Mouse (Mus musculus) neural tube, embryonic 12.5 days (tissue): ENCODE data around the gene Vrtn. TPM values are rescaled to one million over a fixed set of nuclear protein-coding genes. Genes with fewer than 3 reads are reported as not detected.

ENCODE experiments used
- ATAC-seq: fragments of 200-750 bp; cut with Nextera tagmentation; 2 replicates; pipeline ENCODE4 v1.8.0; 2017; ENCODE audit warnings: low read depth, mild to moderate bottlenecking, moderate TSS enrichment, moderate library complexity; ENCODE audit not compliant: low FRiP score
- H3K27ac ChIP-seq: fragments of 300-500 bp; sonication (generic); 2 replicates; pipeline ENCODE4 v1.5.1; 2016
- H3K27me3 ChIP-seq: fragments of 300-500 bp; sonication (generic); replicated peaks from 2 replicates; pipeline ENCODE4 v1.6.1; 2016; ENCODE audit warnings: mild to moderate bottlenecking
- H3K36me3 ChIP-seq: fragments of 300-500 bp; sonication (generic); 2 replicates; pipeline ENCODE4 v1.6.1; 2016; ENCODE audit warnings: mild to moderate bottlenecking
- H3K4me1 ChIP-seq: fragments of 300-500 bp; sonication (generic); 2 replicates; pipeline ENCODE4 v1.6.1; 2016
- H3K4me2 ChIP-seq: fragments of 300-500 bp; sonication (generic); replicated peaks from 2 replicates; pipeline ENCODE4 v1.6.1; 2016; ENCODE audit warnings: mild to moderate bottlenecking
- H3K4me3 ChIP-seq: fragments of 300-500 bp; sonication (generic); 2 replicates; pipeline ENCODE4 v1.5.1; 2016
- H3K9ac ChIP-seq: fragments of 300-500 bp; sonication (generic); 2 replicates; pipeline ENCODE4 v1.6.1; 2016; ENCODE audit warnings: mild to moderate bottlenecking
- H3K9me3 ChIP-seq: fragments of 300-500 bp; sonication (generic); 2 replicates; pipeline ENCODE4 v1.6.1; 2016; ENCODE audit warnings: mild to moderate bottlenecking
- WGBS: fragments of 180-500 bp; shearing (Covaris S2); methylation state at CpG from one replicate; pipeline ENCODE4 v1.1.7; 2016; 5-methylcytosine and 5-hydroxymethylcytosine counted together
- polyA plus RNA-seq: library from polyadenylated mRNA; unstranded; fragments of >200 nt; fragmentation: Nextera tagmentation; extraction: Ambion mirVana; gene quantifications from 2 replicates; pipeline ENCODE4 v1.2.1, GENCODE M21; 2016

Vrtn gene
- polyA plus RNA-seq, 1 experiment from 2014 or later, result not detected

- Histone ChIP-seq H3K9ac (no peak overlapping the region), H3K4me2 (no peak overlapping the region), H3K9me3 (no peaks in the 10 kb centered on the region), H3K4me3 (no peak overlapping the region), H3K36me3 (no peaks in the 10 kb centered on the region), H3K27ac (no peak overlapping the region), H3K4me1 (peaks cover 4% of the 10 kb centered on the region; the same call in 1 of the 2 replicates), H3K27me3 (no peaks in the 10 kb centered on the region)
- 90% methylated on average over 11 of the region's 11 CpGs for WGBS
- ATAC-seq, result no peak
Observed at GRCm38 (mm10) chr12:84689051-84689450, 48.2 kb downstream of the Vrtn start.

- H3K9me3 ChIP-seq, result no peaks in the 10 kb centered on the region
- H3K4me1 ChIP-seq, result peaks cover 2% of the 10 kb centered on the region; the same call in 1 of the 2 replicates
- no peaks in the 10 kb centered on the region for H3K36me3 ChIP-seq
- no peak overlapping the region for H3K4me3 ChIP-seq
- no peak for ATAC-seq
- H3K4me2 ChIP-seq, result no peak overlapping the region
- H3K27me3 ChIP-seq, result no peaks in the 10 kb centered on the region
- no peak overlapping the region for H3K27ac ChIP-seq
- H3K9ac ChIP-seq, result no peak overlapping the region
Observed at GRCm38 (mm10) chr12:84691347-84691746, 50.5 kb downstream of the Vrtn start.

GRCm38 (mm10) chr12:84692141-84692540, 51.3 kb downstream of the Vrtn start:
- Histone ChIP-seq H3K9me3 (no peaks in the 10 kb centered on the region), H3K27me3 (peaks cover 4% of the 10 kb centered on the region), H3K4me3 (no peak overlapping the region), H3K27ac (no peak overlapping the region), H3K9ac (no peak overlapping the region), H3K4me1 (no peaks in the 10 kb centered on the region), H3K4me2 (no peak overlapping the region), H3K36me3 (no peaks in the 10 kb centered on the region)
- WGBS, result 82% methylated on average over 6 of the region's 6 CpGs
- ATAC-seq, result no peak

- Histone ChIP-seq H3K27ac (no peak within 1 kb of the TSS), H3K36me3 (no peaks in the 10 kb centered on the region), H3K9me3 (no peaks in the 10 kb centered on the region), H3K27me3 (peaks cover 36% of the 10 kb centered on the region), H3K4me1 (peaks cover 6% of the 10 kb centered on the region), H3K9ac (peak within 1 kb of the TSS; percentile 64), H3K4me2 (peak within 1 kb of the TSS; percentile 92), H3K4me3 (peak within 1 kb of the TSS; percentile 60)
- WGBS, result under 1% methylated on average over 79 of the region's 79 CpGs
- ATAC-seq, result peak; percentile 71
Observed at GRCm38 (mm10) chr12:84698319-84699081, 57.7 kb downstream of the Vrtn start, which contains the start of gene Syndig1l. Gene Syndig1l, minus strand, starts transcription at chr12:84698831.

Other genes with a start within 250 kb of the Vrtn start
- 10.1 and 11.0 TPM in 2 replicates for gene Entpd5, start 232.0 kb upstream of the Vrtn start, polyA plus RNA-seq
- gene Bbof1, start 231.9 kb upstream of the Vrtn start, polyA plus RNA-seq, result 2.4 and 3.0 TPM in 2 replicates
- 28.2 and 28.6 TPM in 2 replicates for gene Rnf113a2, start 223.8 kb upstream of the Vrtn start, polyA plus RNA-seq
- gene Aldh6a1, start 190.0 kb upstream of the Vrtn start, polyA plus RNA-seq, result 24.0 and 25.9 TPM in 2 replicates
- 33.1 and 34.0 TPM in 2 replicates for gene Lin52, start 189.6 kb upstream of the Vrtn start, polyA plus RNA-seq
- gene Vsx2, start 71.3 kb upstream of the Vrtn start, polyA plus RNA-seq, result 6.6 and 6.9 TPM in 2 replicates
- 13.3 and 14.1 TPM in 2 replicates for gene Abcd4, start 23.6 kb upstream of the Vrtn start, polyA plus RNA-seq
- gene Syndig1l, start 57.8 kb downstream of the Vrtn start, polyA plus RNA-seq, result 1.8 and 1.9 TPM in 2 replicates
- 81.5 and 87.1 TPM in 2 replicates for gene Npc2, start 132.1 kb downstream of the Vrtn start, polyA plus RNA-seq
- 156 and 158 TPM in 2 replicates for gene Isca2, start 132.2 kb downstream of the Vrtn start, polyA plus RNA-seq
- 0.26 and 0.33 TPM in 2 replicates for gene Ltbp2, start 235.5 kb downstream of the Vrtn start, polyA plus RNA-seq